Mouse (Mus musculus) myocyte (in vitro differentiated cells): ENCODE data around the gene Paqr8.

Experiments
- E2F4 ChIP-seq: IDR thresholded peaks from one replicate; pipeline ENCODE4 v1.6.1; 2011; ENCODE audit warnings: mild to moderate bottlenecking, control low read depth, moderate library complexity; ENCODE audit not compliant: insufficient read depth
- MAX ChIP-seq: IDR thresholded peaks from one replicate; pipeline ENCODE4 v1.6.1; 2011; ENCODE audit warnings: low read depth, mild to moderate bottlenecking, control low read depth
- POLR2A ChIP-seq: IDR thresholded peaks from one replicate; pipeline ENCODE4 v1.6.1; 2011; ENCODE audit warnings: low read depth, mild to moderate bottlenecking, control low read depth, moderate library complexity; ENCODE audit not compliant: insufficient read length
- POLR2AphosphoS2 ChIP-seq: IDR thresholded peaks from one replicate; pipeline ENCODE4 v1.6.1; 2011; ENCODE audit warnings: low read depth, control low read depth; ENCODE audit not compliant: insufficient read length
- TCF12 ChIP-seq: IDR thresholded peaks from one replicate; pipeline ENCODE4 v1.6.1; 2011; ENCODE audit warnings: mild to moderate bottlenecking, control low read depth; ENCODE audit not compliant: poor library complexity, insufficient read depth, severe bottlenecking
- USF1 ChIP-seq: IDR thresholded peaks from one replicate; pipeline ENCODE4 v1.6.1; 2011; ENCODE audit warnings: low read depth, mild to moderate bottlenecking, control low read depth, moderate library complexity

- TF ChIP-seq USF1 (no peak), POLR2A (no peak), TCF12 (no peak), E2F4 (no peak), POLR2AphosphoS2 (no peak), MAX (no peak)
Observed at GRCm38 (mm10) chr1:20917496-20918050, 27.2 kb downstream of the Paqr8 start.
